ENCODE assay signal across 13 mouse cellular contexts in the genomic region with DNA sequence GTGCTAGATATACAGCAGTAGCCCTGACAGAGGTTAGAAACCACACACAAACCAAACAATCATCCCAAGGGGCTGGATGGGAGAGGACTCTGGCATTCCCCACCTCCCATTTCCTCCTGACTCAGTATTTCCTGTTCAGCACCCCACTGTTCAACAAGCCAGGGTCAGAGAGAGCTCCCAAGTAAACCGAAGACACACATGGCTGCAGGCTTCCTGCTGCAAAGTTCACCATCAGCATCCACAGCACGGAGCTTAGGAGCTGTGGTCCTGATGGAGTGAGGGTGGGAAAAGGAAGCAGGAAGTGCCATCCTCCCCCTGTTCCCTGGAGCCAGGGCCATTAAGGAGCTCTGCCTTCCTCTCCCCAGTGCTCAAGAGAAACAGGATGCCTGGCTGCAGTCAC. TPM values are rescaled to one million over a fixed set of nuclear protein-coding genes. Genes with fewer than 3 reads are reported as not detected.
DNase-seq lines count a peak whose midpoint lies in the region; ATAC-seq and TF ChIP-seq lines count a peak whose summit lies in the region.
"Had no signal": no experiment of that assay in that cellular context is flagged by ENCODE, and none has a peak within 500 bp of the region (broad histone marks: within the 10 kb centered on the region; RNA-seq: fewer than 3 reads in every experiment).

No protein-coding gene starts in this region.

- H3K9ac ChIP-seq in stomach, embryonic 14.5 days (replicated peaks; ENCODE audit: low read depth, low read length): no peak overlapping the region
- no peak overlapping the region for H3K9ac ChIP-seq in stomach, postnatal 0 days (ENCODE audit: low read length)
- H3K9ac ChIP-seq in liver, embryonic 12.5 days: peak overlapping the region; percentile 31; the same call in 1 of the 2 replicates
- H3K9ac ChIP-seq in forebrain, embryonic 13.5 days: no peak overlapping the region
- H3K9ac ChIP-seq: midbrain, embryonic 12.5 days; neural tube, embryonic 13.5 days had no signal

- 29% methylated on average over 2 of the region's 2 CpGs for WGBS in kidney, adult 2 months
- 24% methylated on average over 2 of the region's 2 CpGs for WGBS in stomach, embryonic 14.5 days
- WGBS in stomach, postnatal 0 days: 24% methylated on average over 2 of the region's 2 CpGs
- WGBS in liver, embryonic 12.5 days (ENCODE audit: insufficient replicate concordance): 18% methylated on average over 2 of the region's 2 CpGs
- 67% methylated on average over 2 of the region's 2 CpGs for WGBS in forebrain, embryonic 13.5 days

- H3K4me1 ChIP-seq in kidney, adult 2 months (ENCODE audit: control insufficient read depth, insufficient read depth, low read length): no peaks in the 10 kb centered on the region
- no peaks in the 10 kb centered on the region for H3K4me1 ChIP-seq in stomach, embryonic 14.5 days (ENCODE audit: control insufficient read depth, insufficient read depth, low read length)
- H3K4me1 ChIP-seq in stomach, postnatal 0 days (replicated peaks; ENCODE audit: control insufficient read depth, insufficient read depth): no peaks in the 10 kb centered on the region
- peaks cover 8% of the 10 kb centered on the region; the same call in 1 of the 2 replicates for H3K4me1 ChIP-seq in liver, embryonic 12.5 days
- H3K4me1 ChIP-seq in forebrain, embryonic 13.5 days: no peaks in the 10 kb centered on the region
- H3K4me1 ChIP-seq: midbrain, embryonic 12.5 days; neural tube, embryonic 13.5 days had no signal

- DNase-seq in kidney, adult 2 months: peak; percentile 2
- DNase-seq in kidney, adult 8-10 months: no peak
- DNase-seq in stomach, postnatal 0 days (ENCODE audit: low spot score): no peak
- DNase-seq in spleen, adult 18-20 months: no peak
- DNase-seq: cerebellum, adult 18-20 months; left cerebral cortex, postnatal 4 days had no signal

- H3K27ac ChIP-seq in kidney, adult 2 months (ENCODE audit: insufficient read depth, low read depth, low read length): no peak overlapping the region
- peak overlapping the region; percentile 39; the same call in 1 of the 2 replicates for H3K27ac ChIP-seq in stomach, embryonic 14.5 days (ENCODE audit: low read length)
- H3K27ac ChIP-seq in stomach, postnatal 0 days (replicated peaks): no peak overlapping the region
- H3K27ac ChIP-seq in liver, embryonic 12.5 days: peak overlapping the region; percentile 30; the same call in 1 of the 2 replicates
- no peak overlapping the region for H3K27ac ChIP-seq in forebrain, embryonic 13.5 days
- H3K27ac ChIP-seq: layer of hippocampus, adult 2 months; midbrain, embryonic 12.5 days; neural tube, embryonic 13.5 days had no signal

- H3K27me3 ChIP-seq in kidney, adult 2 months (replicated peaks; ENCODE audit: control insufficient read depth, insufficient read depth, low read length): no peaks in the 10 kb centered on the region
- no peaks in the 10 kb centered on the region for H3K27me3 ChIP-seq in stomach, embryonic 14.5 days (ENCODE audit: control insufficient read depth, insufficient read depth, low read length)
- no peaks in the 10 kb centered on the region for H3K27me3 ChIP-seq in stomach, postnatal 0 days (ENCODE audit: control insufficient read depth, insufficient read depth, low read length)
- H3K27me3 ChIP-seq in liver, embryonic 12.5 days (replicated peaks): no peaks in the 10 kb centered on the region
- no peaks in the 10 kb centered on the region for H3K27me3 ChIP-seq in forebrain, embryonic 13.5 days
- H3K27me3 ChIP-seq: midbrain, embryonic 12.5 days; neural tube, embryonic 13.5 days had no signal

- ATAC-seq in stomach, embryonic 14.5 days (ENCODE audit: insufficient number of reproducible peaks, insufficient read depth, low FRiP score, low read depth): no peak
- no peak for ATAC-seq in stomach, postnatal 0 days (ENCODE audit: low FRiP score, low TSS enrichment)
- ATAC-seq in liver, embryonic 12.5 days: peak; percentile 57; the same call in 1 of the 2 replicates
- no peak for ATAC-seq in forebrain, embryonic 13.5 days

- no peaks in the 10 kb centered on the region for H3K9me3 ChIP-seq in stomach, embryonic 14.5 days (ENCODE audit: control insufficient read depth, low read depth, low read length)
- no peaks in the 10 kb centered on the region for H3K9me3 ChIP-seq in stomach, postnatal 0 days (ENCODE audit: control insufficient read depth, low read length)
- no peaks in the 10 kb centered on the region for H3K9me3 ChIP-seq in liver, embryonic 12.5 days (replicated peaks)
- no peaks in the 10 kb centered on the region for H3K9me3 ChIP-seq in forebrain, embryonic 13.5 days (replicated peaks)
- H3K9me3 ChIP-seq: midbrain, embryonic 12.5 days; neural tube, embryonic 13.5 days had no signal

- TF ChIP-seq EP300 in stomach, postnatal 0 days (optimal IDR thresholded peaks at IDR 0.05): no peak

- no peak for TF ChIP-seq POLR2A in kidney, adult 2 months (IDR thresholded peaks at IDR 0.05; ENCODE audit: low read depth, low read length)

- H3K4me3 ChIP-seq in kidney, adult 2 months (ENCODE audit: insufficient read depth, low read depth, low read length): no peak overlapping the region
- H3K4me3 ChIP-seq in stomach, embryonic 14.5 days (ENCODE audit: low read depth, low read length): no peak overlapping the region
- H3K4me3 ChIP-seq in stomach, postnatal 0 days (ENCODE audit: low read depth, low read length): no peak overlapping the region
- peak overlapping the region; percentile 13; the same call in 1 of the 2 replicates for H3K4me3 ChIP-seq in liver, embryonic 12.5 days
- no peak overlapping the region for H3K4me3 ChIP-seq in forebrain, embryonic 13.5 days
- H3K4me3 ChIP-seq: layer of hippocampus, adult 2 months; midbrain, embryonic 12.5 days; neural tube, embryonic 13.5 days had no signal

- no peak for TF ChIP-seq CTCF in kidney, adult 2 months (conservative IDR thresholded peaks at IDR 0.05; ENCODE audit: insufficient read depth, insufficient read length, low read depth, low read length)
- no peak for TF ChIP-seq CTCF in stomach, postnatal 0 days (IDR thresholded peaks at IDR 0.05; ENCODE audit: low read depth)

- no peaks in the 10 kb centered on the region for H3K36me3 ChIP-seq in kidney, adult 2 months (ENCODE audit: control insufficient read depth, insufficient read depth, low read length)
- no peaks in the 10 kb centered on the region for H3K36me3 ChIP-seq in stomach, embryonic 14.5 days (ENCODE audit: control insufficient read depth, insufficient read depth, low read length)
- H3K36me3 ChIP-seq in stomach, postnatal 0 days (ENCODE audit: control insufficient read depth, insufficient read depth, low read length): no peaks in the 10 kb centered on the region
- H3K36me3 ChIP-seq in liver, embryonic 12.5 days: no peaks in the 10 kb centered on the region
- H3K36me3 ChIP-seq in forebrain, embryonic 13.5 days (ENCODE audit: poor library complexity, severe bottlenecking): no peaks in the 10 kb centered on the region
- H3K36me3 ChIP-seq: midbrain, embryonic 12.5 days; neural tube, embryonic 13.5 days had no signal

- 0 out of 2 replicates have a peak overlapping the region, but pooled peaks have one; percentile 14 for H3K4me2 ChIP-seq in stomach, embryonic 14.5 days (replicated peaks; ENCODE audit: low read depth, low read length)
- no peak overlapping the region for H3K4me2 ChIP-seq in stomach, postnatal 0 days (replicated peaks; ENCODE audit: low read depth)
- peak overlapping the region; percentile 43 for H3K4me2 ChIP-seq in liver, embryonic 12.5 days
- no peak overlapping the region for H3K4me2 ChIP-seq in forebrain, embryonic 13.5 days
- H3K4me2 ChIP-seq: midbrain, embryonic 12.5 days; neural tube, embryonic 13.5 days had no signal

RNA-seq across cellular contexts. Expression of a gene that starts 40.9 kb away (rescaled TPM):
- polyA plus RNA-seq in kidney, adult 2 months (2012; rRNA removed): not detected in 2 replicates
- not detected in 2 replicates for polyA plus RNA-seq in stomach, embryonic 14.5 days (2014; fragmentation: Nextera tagmentation; extraction: Ambion mirVana)
- not detected in 2 replicates for polyA plus RNA-seq in stomach, postnatal 0 days (2015; fragmentation: Nextera tagmentation; extraction: Ambion mirVana)
- not detected in 2 replicates for polyA plus RNA-seq in liver, embryonic 12.5 days (2016; fragmentation: Nextera tagmentation; extraction: Ambion mirVana)
- polyA plus RNA-seq in forebrain, embryonic 13.5 days (2015; fragmentation: Nextera tagmentation; extraction: Ambion mirVana): not detected in 2 replicates
- polyA plus RNA-seq: embryonic facial prominence, embryonic 14.5 days; midbrain, embryonic 12.5 days; neural tube, embryonic 13.5 days had no signal

Comparison
In these comparisons a context has a peak if more than half of its experiments do, and no peak if none do; other contexts are left out.
1. H3K27ac ChIP-seq: peak in stomach, embryonic 14.5 days (single experiment) and liver, embryonic 12.5 days (single experiment); none in kidney, adult 2 months (single experiment), stomach, postnatal 0 days (single experiment) and forebrain, embryonic 13.5 days (single experiment).
2. H3K4me2 ChIP-seq: peak in stomach, embryonic 14.5 days (single experiment) and liver, embryonic 12.5 days (single experiment); none in stomach, postnatal 0 days (single experiment) and forebrain, embryonic 13.5 days (single experiment).